Mouse (Mus musculus) heart, postnatal 14 days (tissue): ENCODE measurements around the gene Anxa6. TPM values are rescaled to one million over a fixed set of nuclear protein-coding genes. Genes with fewer than 3 reads are reported as not detected.

Experiments
- DNase-seq, 2 experiments: peaks; one replicate each; pipeline ENCODE4 v3.0.0; 2021 to 2022
- intact Hi-C: fragments of 180-260 bp; cut with DNase I; formaldehyde crosslinking; loops from one replicate; pipeline ENCODE4 v1.15.1; 2025
- total RNA-seq, 2 experiments: library from RNA; stranded (reverse); gene quantifications; 2 replicates each; pipeline ENCODE4 v1.2.3; 2021

The Anxa6 gene
- total RNA-seq, 2 experiments from 2014 or later: 252 to 259 TPM

DNA sequence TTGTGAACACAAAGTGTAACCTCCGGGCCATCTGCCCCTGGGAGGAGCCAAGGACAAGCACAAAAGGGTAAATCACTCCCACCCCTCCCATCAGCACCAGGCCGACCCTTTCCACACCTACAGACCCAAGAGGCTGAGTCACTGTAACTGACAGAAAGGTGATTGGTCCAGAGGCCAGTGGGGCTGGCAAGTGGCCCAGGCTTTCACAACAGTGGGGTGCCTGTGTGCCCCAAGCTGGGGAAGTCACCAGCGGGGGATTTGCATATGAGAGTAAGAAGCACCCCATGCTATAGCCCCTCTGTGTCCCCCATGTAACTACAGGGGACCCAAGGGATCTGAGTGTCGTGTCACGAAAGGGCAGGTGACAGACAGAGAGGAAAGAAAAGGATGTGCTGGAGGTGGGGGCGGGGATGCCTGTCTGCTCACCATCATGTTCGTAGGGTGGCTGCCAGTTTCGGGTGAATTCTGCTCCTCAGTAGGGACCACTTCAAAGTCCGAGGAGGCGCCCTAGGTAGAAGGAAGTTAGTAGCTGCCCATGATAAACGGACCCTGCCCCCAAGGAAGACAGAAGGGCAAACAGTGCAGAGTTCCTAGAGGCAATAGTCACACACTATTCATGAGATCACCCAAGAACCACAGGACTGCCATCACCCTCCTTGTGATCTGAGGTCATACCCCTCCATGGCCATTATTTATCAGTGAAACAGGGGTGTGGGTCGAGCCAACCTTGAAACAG is 97.0 kb downstream of the Anxa6 start:
- DNase-seq: no peak
- intact Hi-C loops: no loop called here

DNA sequence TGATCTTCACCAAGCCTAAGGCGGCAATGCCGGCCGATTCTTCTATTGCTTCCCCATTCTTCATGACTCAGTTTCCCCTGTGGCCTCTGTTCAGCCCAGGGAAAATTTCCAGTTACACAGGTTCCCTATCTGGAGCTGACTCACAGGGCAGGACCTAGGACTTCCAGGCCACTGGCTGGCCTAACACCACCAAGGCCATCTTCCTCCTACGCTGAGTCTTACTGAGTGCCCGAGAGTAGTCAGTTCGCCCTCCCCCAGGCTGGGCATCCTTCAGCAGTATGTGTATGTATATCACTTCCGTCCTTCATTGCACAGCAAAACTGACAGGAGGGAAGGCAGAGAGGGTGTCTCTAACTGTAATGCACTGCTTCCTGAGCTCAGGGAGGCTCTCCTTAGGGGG is 99.0 kb downstream of the Anxa6 start:
- intact Hi-C loops: no loop called here
- DNase-seq: no peak

DNA sequence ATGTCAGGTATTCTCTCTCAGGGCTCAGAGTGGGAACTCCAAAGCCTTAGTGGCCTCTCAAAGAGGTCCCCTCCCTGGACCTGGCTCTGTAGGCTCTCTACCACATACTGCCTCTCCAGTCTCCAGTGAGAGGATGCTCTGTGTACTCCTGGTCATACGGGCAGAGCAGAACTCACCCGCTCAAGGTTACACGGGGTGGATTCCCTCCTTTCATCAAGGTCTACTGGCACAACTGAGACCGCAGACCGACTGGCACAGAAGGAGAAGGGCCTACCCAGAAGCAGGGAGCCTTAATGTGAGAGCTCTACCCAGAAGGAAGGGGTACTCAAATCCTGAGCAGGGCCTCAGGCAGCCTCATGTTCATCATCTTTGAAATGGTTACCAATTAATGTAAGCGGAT is 100.7 kb downstream of the Anxa6 start:
- intact Hi-C loops: no loop called here
- DNase-seq: no peak

DNA sequence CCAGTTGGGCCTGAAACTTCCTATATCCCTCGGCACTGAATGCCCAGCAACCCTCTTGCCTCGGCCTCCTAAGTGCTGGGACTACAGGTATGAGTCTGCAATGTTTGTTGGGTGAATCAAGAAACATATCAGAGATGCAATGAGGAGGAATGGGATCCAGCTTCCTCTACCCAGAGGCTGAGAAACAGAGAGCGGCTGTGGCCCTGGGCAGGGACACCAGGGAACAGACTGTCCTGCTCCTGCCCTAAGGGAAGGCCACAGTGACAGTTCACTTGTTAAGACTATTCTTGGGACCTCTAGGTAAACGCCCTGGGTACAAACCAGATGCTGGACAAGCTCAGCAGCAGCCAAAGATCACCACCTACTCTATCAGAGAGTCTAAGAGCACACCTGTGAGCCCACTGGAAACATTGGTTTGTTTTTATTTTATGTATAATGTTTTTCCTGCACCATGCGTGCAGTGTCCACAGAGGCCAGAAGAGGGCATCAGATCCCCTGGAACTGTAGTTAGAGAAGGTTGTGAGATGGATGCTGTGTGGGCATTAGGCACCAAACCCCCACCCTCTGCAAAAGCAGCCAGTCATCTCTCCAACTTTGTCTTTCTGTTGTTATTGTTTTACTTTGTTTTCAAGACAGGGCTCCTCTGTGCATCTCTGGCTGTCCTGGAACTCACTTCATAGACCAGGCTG is 101.7 kb downstream of the Anxa6 start:
- DNase-seq: peak; percentile 58 to 75
- intact Hi-C loops: loop anchor here (1.0 to 2.0 kb wide), 2 partner anchors 53 to 107 kb away; no protein-coding TSS in a partner anchor

DNA sequence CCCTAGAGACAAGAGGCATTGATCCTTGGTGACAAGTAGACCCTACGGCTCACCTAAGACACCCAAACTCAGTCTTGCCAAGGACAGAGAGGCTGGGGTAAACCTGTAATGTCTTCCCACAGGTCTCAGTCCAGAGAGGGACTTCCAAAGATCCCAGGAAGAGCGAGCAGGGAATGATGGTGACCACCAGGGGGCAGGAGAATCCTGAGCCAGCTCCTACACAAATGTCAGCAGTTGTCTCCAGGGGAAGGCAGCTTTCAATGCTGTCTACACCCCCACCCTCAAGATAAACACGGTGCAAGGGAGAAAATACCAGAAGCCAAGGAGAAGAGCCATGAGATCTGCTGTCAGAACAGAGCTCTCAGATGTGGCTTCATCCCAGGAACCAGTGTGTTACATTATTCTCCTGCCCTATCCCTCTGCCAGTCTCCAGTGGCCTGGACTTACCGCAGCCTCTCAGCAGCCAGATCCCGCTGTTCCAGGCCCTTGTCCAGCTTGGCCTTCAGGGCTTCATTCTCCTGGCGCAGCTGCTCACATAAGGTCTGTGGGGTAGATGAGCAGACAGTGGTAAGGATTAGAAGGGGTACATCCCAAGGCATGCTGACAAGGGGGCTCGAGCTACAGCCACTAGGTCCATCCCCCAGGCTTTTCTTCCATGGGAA is 102.8 kb downstream of the Anxa6 start:
- DNase-seq: peak; percentile 68 to 78
- intact Hi-C loops: loop anchor here (2.0 kb wide), 1 partner anchor 108 kb away; no protein-coding TSS in a partner anchor

DNA sequence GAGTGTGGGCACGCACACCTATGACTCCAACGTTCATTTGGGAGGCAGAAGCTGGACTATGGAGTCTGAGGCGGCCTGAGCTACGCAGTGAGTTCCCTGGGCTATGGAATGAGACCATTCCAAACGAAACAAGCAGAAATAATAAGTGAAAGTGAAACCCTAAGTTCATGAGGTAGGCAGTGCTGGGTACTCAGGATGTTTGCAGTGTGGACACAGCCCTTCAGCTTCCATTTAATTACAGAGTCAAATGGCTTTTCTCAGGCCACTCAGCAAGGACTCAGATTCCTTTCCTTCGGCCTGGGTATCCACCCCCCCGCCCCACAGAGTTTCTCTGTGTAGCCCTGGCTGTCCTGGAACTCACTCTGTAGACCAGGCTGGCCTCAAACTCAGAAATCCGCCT is 103.5 kb downstream of the Anxa6 start:
- intact Hi-C loops: loop anchor here (2.0 to 5.0 kb wide), 3 partner anchors 109 to 227 kb away; no protein-coding TSS in a partner anchor
- no peak for DNase-seq

DNA sequence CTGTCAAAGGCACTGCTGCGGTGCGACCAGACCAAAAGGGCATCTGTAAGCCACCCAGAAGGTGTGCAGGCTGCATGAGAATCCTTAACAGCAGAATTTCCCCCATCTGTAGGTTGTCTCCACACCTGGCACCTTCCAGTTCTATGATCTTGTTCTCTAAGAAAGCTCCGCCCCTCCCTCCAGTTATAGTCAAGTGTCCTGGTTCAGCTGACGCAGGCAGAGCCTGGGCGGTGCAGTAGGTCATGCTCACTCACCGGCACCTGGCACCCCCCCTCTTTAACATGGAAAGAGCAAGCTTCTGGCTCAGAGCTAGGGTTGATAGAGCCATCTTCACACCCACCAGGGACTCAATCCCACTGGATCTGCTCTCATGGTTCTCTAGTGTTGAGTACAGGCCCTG is 104.0 kb downstream of the Anxa6 start:
- intact Hi-C loops: loop anchor here (5.0 kb wide), 2 partner anchors 158 to 227 kb away; no protein-coding TSS in a partner anchor
- no peak for DNase-seq

Other genes with a start within 250 kb of the Anxa6 start
- 10 to 100 TPM; 28.8 to 28.9 TPM for gene Cdc42se2, start 245.8 kb downstream of the Anxa6 start, total RNA-seq
- 10 to 100 TPM; 28.0 to 29.4 TPM for gene Lyrm7, start 172.5 kb downstream of the Anxa6 start, total RNA-seq
- 100 to 1,000 TPM; 259 to 264 TPM for gene Hint1, start 167.1 kb downstream of the Anxa6 start, total RNA-seq
- gene Gpx3, start 131.0 kb downstream of the Anxa6 start, total RNA-seq: 100 to 1,000 TPM in 1 of 2 experiments, 10 to 100 TPM in 1; 93.6 to 153 TPM
- gene Tnip1, start 70.5 kb downstream of the Anxa6 start, total RNA-seq: 10 to 100 TPM; 27.7 to 30.4 TPM
- 10 to 100 TPM; 11.9 to 12.8 TPM for gene Ccdc69, start 44.7 kb upstream of the Anxa6 start, total RNA-seq
- gene Gm2a, start 64.7 kb upstream of the Anxa6 start, total RNA-seq: 10 to 100 TPM; 11.5 to 13.2 TPM
- not detected for gene Slc36a3, start 118.3 kb upstream of the Anxa6 start, total RNA-seq
- gene Slc36a2, start 151.6 kb upstream of the Anxa6 start, total RNA-seq: 10 to 100 TPM in 1 of 2 experiments, 1 to 10 TPM in 1; 8.9 to 15.2 TPM
- 10 to 100 TPM; 12.1 to 13.7 TPM for gene Slc36a1, start 170.9 kb upstream of the Anxa6 start, total RNA-seq